Mouse (Mus musculus) cerebellum, postnatal 14 days (tissue): ENCODE results near the gene Kctd21.
A peak's percentile ranks its signal among the peaks of the same experiment; 100 is the strongest.

Source experiments
- DNase-seq, 2 experiments: peaks; one replicate each; pipeline ENCODE4 v3.0.0; 2021; ENCODE audit warnings: mixed read lengths in 2 of 2

Gene Kctd21

GRCm38 (mm10) chr7:97324342-97324741 lies 7.8 kb upstream of the Kctd21 start:
- DNase-seq = no peak

- peak; percentile 28 to 32 for DNase-seq
Observed at GRCm38 (mm10) chr7:97325156-97325985, 6.8 kb upstream of the Kctd21 start.

- DNase-seq = no peak
Observed at GRCm38 (mm10) chr7:97327376-97327775, 4.8 kb upstream of the Kctd21 start.

GRCm38 (mm10) chr7:97328891-97329588 lies 3.1 kb upstream of the Kctd21 start:
- peak; percentile 51 to 65 for DNase-seq

- DNase-seq = peak; percentile 33 to 41
Observed at GRCm38 (mm10) chr7:97329676-97330075, 2.5 kb upstream of the Kctd21 start.

- DNase-seq = peak; percentile 33 to 36
Observed at GRCm38 (mm10) chr7:97330931-97331645, 1.0 kb upstream of the Kctd21 start.

GRCm38 (mm10) chr7:97332667-97333041 lies 527 bp downstream of the Kctd21 start:
- no peak for DNase-seq

- peak; percentile 23 to 41 for DNase-seq
Observed at GRCm38 (mm10) chr7:97333113-97333898, 1.2 kb downstream of the Kctd21 start.

- peak; percentile 36 to 39 for DNase-seq
Observed at GRCm38 (mm10) chr7:97334406-97334805, 2.3 kb downstream of the Kctd21 start.

- no peak for DNase-seq
Observed at GRCm38 (mm10) chr7:97336678-97337077, 4.6 kb downstream of the Kctd21 start.

- DNase-seq = no peak
Observed at GRCm38 (mm10) chr7:97338593-97338992, 6.5 kb downstream of the Kctd21 start.

GRCm38 (mm10) chr7:97339623-97340022 lies 7.5 kb downstream of the Kctd21 start:
- DNase-seq = peak in 1 of 2 experiments; percentile 28

- DNase-seq = no peak
Observed at GRCm38 (mm10) chr7:97340907-97341849, 9.1 kb downstream of the Kctd21 start.

GRCm38 (mm10) chr7:97342961-97343360 lies 10.8 kb downstream of the Kctd21 start:
- no peak for DNase-seq

- DNase-seq = no peak
Observed at GRCm38 (mm10) chr7:97344655-97345054, 12.5 kb downstream of the Kctd21 start.

GRCm38 (mm10) chr7:97345229-97345871 lies 13.2 kb downstream of the Kctd21 start:
- DNase-seq = peak; percentile 68 to 80

- no peak for DNase-seq
Observed at GRCm38 (mm10) chr7:97346111-97346821, 14.1 kb downstream of the Kctd21 start.

- DNase-seq = no peak
Observed at GRCm38 (mm10) chr7:97346822-97347166, 14.7 kb downstream of the Kctd21 start.

- no peak for DNase-seq
Observed at GRCm38 (mm10) chr7:97347464-97347863, 15.3 kb downstream of the Kctd21 start.

- DNase-seq = no peak
Observed at GRCm38 (mm10) chr7:97348318-97348717, 16.2 kb downstream of the Kctd21 start.
